9 mouse cellular contexts compared by ENCODE assay signal in the genomic region with DNA sequence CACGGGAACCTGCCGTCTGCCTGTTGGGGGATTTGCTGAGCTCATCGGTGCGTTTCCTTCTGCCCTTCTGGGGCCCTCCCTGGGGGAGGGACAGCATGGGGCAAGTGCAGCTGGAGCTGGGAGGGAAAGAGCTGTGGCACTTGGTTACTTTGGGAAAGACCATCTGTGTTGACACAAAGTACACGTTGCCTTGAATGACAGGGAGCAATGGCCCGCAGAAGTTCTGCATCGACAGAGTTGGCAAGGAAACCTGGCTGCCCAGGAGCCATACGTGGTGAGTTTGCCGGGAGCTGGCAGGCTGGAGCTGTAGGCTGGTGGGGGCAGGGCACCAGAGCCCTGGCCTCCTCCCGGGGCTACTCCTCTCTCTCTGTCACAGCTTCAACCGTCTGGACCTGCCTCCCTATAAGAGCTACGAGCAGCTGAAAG. TPM values are rescaled to one million over a fixed set of nuclear protein-coding genes. Genes with fewer than 3 reads are reported as not detected.
DNase-seq lines count a peak whose midpoint lies in the region; ATAC-seq lines count a peak whose summit lies in the region.
"Had no signal": no experiment of that assay in that cellular context is flagged by ENCODE, and none has a peak within 500 bp of the region (broad histone marks: within the 10 kb centered on the region; RNA-seq: fewer than 3 reads in every experiment).

No protein-coding gene starts in this region.

- peaks cover 55% of the 10 kb centered on the region for H3K36me3 ChIP-seq in embryonic facial prominence, embryonic 12.5 days
- H3K36me3 ChIP-seq in embryonic facial prominence, embryonic 10.5 days (replicated peaks): peaks cover 66% of the 10 kb centered on the region
- peaks cover 3% of the 10 kb centered on the region; the same call in 1 of the 2 replicates for H3K36me3 ChIP-seq in kidney, embryonic 14.5 days (ENCODE audit: control insufficient read depth, insufficient read depth, low read length)
- peaks cover 68% of the 10 kb centered on the region for H3K36me3 ChIP-seq in limb, embryonic 13.5 days

- H3K9me3 ChIP-seq in embryonic facial prominence, embryonic 12.5 days: no peaks in the 10 kb centered on the region
- H3K9me3 ChIP-seq in embryonic facial prominence, embryonic 10.5 days: no peaks in the 10 kb centered on the region
- no peaks in the 10 kb centered on the region for H3K9me3 ChIP-seq in kidney, embryonic 14.5 days (ENCODE audit: control insufficient read depth, low read length)
- no peaks in the 10 kb centered on the region for H3K9me3 ChIP-seq in limb, embryonic 13.5 days
- H3K9me3 ChIP-seq: liver, embryonic 15.5 days had no signal

- no peak for ATAC-seq in embryonic facial prominence, embryonic 12.5 days (ENCODE audit: insufficient number of reproducible peaks, insufficient read depth, low FRiP score, low TSS enrichment)
- peak; percentile 85 for ATAC-seq in kidney, embryonic 14.5 days (ENCODE audit: low FRiP score, low TSS enrichment)
- ATAC-seq in limb, embryonic 13.5 days (ENCODE audit: low FRiP score, low read depth): no peak

- H3K27ac ChIP-seq in embryonic facial prominence, embryonic 12.5 days: 0 out of 2 replicates have a peak overlapping the region, but pooled peaks have one; percentile 8
- no peak overlapping the region for H3K27ac ChIP-seq in embryonic facial prominence, embryonic 10.5 days (replicated peaks)
- peak overlapping the region; percentile 75; the same call in 1 of the 2 replicates for H3K27ac ChIP-seq in kidney, embryonic 14.5 days (ENCODE audit: low read depth, low read length)
- peak overlapping the region; percentile 83 for H3K27ac ChIP-seq in limb, embryonic 13.5 days
- H3K27ac ChIP-seq: liver, embryonic 15.5 days had no signal

- H3K4me1 ChIP-seq in embryonic facial prominence, embryonic 12.5 days: peaks cover 11% of the 10 kb centered on the region
- peaks cover 29% of the 10 kb centered on the region for H3K4me1 ChIP-seq in embryonic facial prominence, embryonic 10.5 days
- peaks cover 23% of the 10 kb centered on the region for H3K4me1 ChIP-seq in kidney, embryonic 14.5 days (ENCODE audit: control insufficient read depth, insufficient read depth, low read length)
- H3K4me1 ChIP-seq in limb, embryonic 13.5 days: peaks cover 20% of the 10 kb centered on the region

- no peaks in the 10 kb centered on the region for H3K27me3 ChIP-seq in embryonic facial prominence, embryonic 12.5 days
- H3K27me3 ChIP-seq in embryonic facial prominence, embryonic 10.5 days (replicated peaks; ENCODE audit: low read depth, poor library complexity, severe bottlenecking): no peaks in the 10 kb centered on the region
- no peaks in the 10 kb centered on the region for H3K27me3 ChIP-seq in kidney, embryonic 14.5 days (ENCODE audit: control insufficient read depth, insufficient read depth, low read length)
- no peaks in the 10 kb centered on the region for H3K27me3 ChIP-seq in limb, embryonic 13.5 days
- H3K27me3 ChIP-seq: liver, embryonic 15.5 days had no signal

- no peak overlapping the region for H3K4me3 ChIP-seq in embryonic facial prominence, embryonic 12.5 days
- no peak overlapping the region for H3K4me3 ChIP-seq in embryonic facial prominence, embryonic 10.5 days
- no peak overlapping the region for H3K4me3 ChIP-seq in kidney, embryonic 14.5 days (ENCODE audit: low read length)
- 0 out of 2 replicates have a peak overlapping the region, but pooled peaks have one; percentile 5 for H3K4me3 ChIP-seq in limb, embryonic 13.5 days
- H3K4me3 ChIP-seq: liver, embryonic 15.5 days had no signal

- 57% methylated on average over 12 of the region's 12 CpGs for WGBS in embryonic facial prominence, embryonic 12.5 days
- WGBS in embryonic facial prominence, embryonic 10.5 days: 60% methylated on average over 12 of the region's 12 CpGs
- WGBS in kidney, embryonic 14.5 days: 28% methylated on average over 12 of the region's 12 CpGs
- 51% methylated on average over 12 of the region's 12 CpGs for WGBS in limb, embryonic 13.5 days

- no peak for DNase-seq in embryonic facial prominence, embryonic 10.5 days (ENCODE audit: low spot score)
- DNase-seq in kidney, adult 18-20 months: no peak
- peak; percentile 43 to 44 for DNase-seq in cerebellum, postnatal 14 days
- no peak for DNase-seq in urinary bladder, postnatal 10 days (ENCODE audit: low spot score)
- DNase-seq in adrenal gland, adult 18-20 months (ENCODE audit: low spot score in 2 of 2): no peak

- H3K4me2 ChIP-seq in embryonic facial prominence, embryonic 12.5 days (replicated peaks): no peak overlapping the region
- H3K4me2 ChIP-seq in kidney, embryonic 14.5 days (replicated peaks; ENCODE audit: low read depth, low read length): no peak overlapping the region
- peak overlapping the region; percentile 53; the same call in 1 of the 2 replicates for H3K4me2 ChIP-seq in limb, embryonic 13.5 days (replicated peaks)
- H3K4me2 ChIP-seq: liver, embryonic 15.5 days had no signal

- H3K9ac ChIP-seq in embryonic facial prominence, embryonic 12.5 days: no peak overlapping the region
- no peak overlapping the region for H3K9ac ChIP-seq in kidney, embryonic 14.5 days (ENCODE audit: low read depth, low read length)
- H3K9ac ChIP-seq in limb, embryonic 13.5 days: peak overlapping the region; percentile 32
- H3K9ac ChIP-seq: liver, embryonic 15.5 days had no signal

RNA-seq across cellular contexts. Expression of gene Psmd7, which starts 31.7 kb away (rescaled TPM):
- polyA plus RNA-seq in embryonic facial prominence, embryonic 12.5 days (2016; fragmentation: Nextera tagmentation; extraction: Ambion mirVana): 328 and 342 TPM in 2 replicates
- polyA plus RNA-seq in embryonic facial prominence, embryonic 10.5 days (2016; fragmentation: Nextera tagmentation; extraction: Ambion mirVana): 372 TPM in 2 replicates
- polyA plus RNA-seq in kidney, embryonic 14.5 days (2014; fragmentation: Nextera tagmentation; extraction: Ambion mirVana): 266 and 271 TPM in 2 replicates
- 340 and 356 TPM in 2 replicates for polyA plus RNA-seq in limb, embryonic 13.5 days (2015; fragmentation: Nextera tagmentation; extraction: Ambion mirVana)
- total RNA-seq in adrenal gland, adult 18-20 months (2021): 100 to 1,000 TPM; 111 to 119 TPM

Comparison
In these comparisons a context has a peak if more than half of its experiments do, and no peak if none do; other contexts are left out.
1. DNase-seq: peak in cerebellum, postnatal 14 days (2 of 2); none in embryonic facial prominence, embryonic 10.5 days (single experiment), kidney, adult 18-20 months (single experiment), urinary bladder, postnatal 10 days (single experiment) and adrenal gland, adult 18-20 months (0 of 2).